Mouse (Mus musculus) myocyte (in vitro differentiated cells): Measurements from ENCODE around the gene Nodal. TPM values are rescaled to one million over a fixed set of nuclear protein-coding genes. Genes with fewer than 3 reads are reported as not detected.

Experiments used
- H3K27me3 ChIP-seq: one replicate; pipeline ENCODE4 v1.6.1; 2011; ENCODE audit not compliant: control insufficient read depth, insufficient read depth, insufficient read length
- H3K36me3 ChIP-seq: one replicate; pipeline ENCODE4 v1.6.1; 2011; ENCODE audit not compliant: control insufficient read depth, insufficient read depth
- H3K4me2 ChIP-seq: one replicate; pipeline ENCODE4 v1.6.1; 2011; ENCODE audit warnings: low read depth, control low read depth
- H3K4me3 ChIP-seq: one replicate; pipeline ENCODE4 v1.5.1; 2011; ENCODE audit warnings: mild to moderate bottlenecking, control low read depth, moderate library complexity
- H3K79me2 ChIP-seq: one replicate; pipeline ENCODE4 v1.6.1; 2011; ENCODE audit not compliant: control insufficient read depth, insufficient read depth
- H3ac ChIP-seq: one replicate; pipeline ENCODE4 v1.6.1; 2011; ENCODE audit not compliant: control insufficient read depth, insufficient read length
- CEBPB ChIP-seq: IDR thresholded peaks from 2 replicates; pipeline ENCODE4 v1.6.1; 2011; ENCODE audit warnings: mild to moderate bottlenecking, moderate library complexity; ENCODE audit not compliant: poor library complexity, insufficient read depth, severe bottlenecking
- E2F4 ChIP-seq: IDR thresholded peaks from one replicate; pipeline ENCODE4 v1.6.1; 2011; ENCODE audit warnings: mild to moderate bottlenecking, control low read depth, moderate library complexity; ENCODE audit not compliant: insufficient read depth
- MAX ChIP-seq: IDR thresholded peaks from one replicate; pipeline ENCODE4 v1.6.1; 2011; ENCODE audit warnings: low read depth, mild to moderate bottlenecking, control low read depth
- MYOD1 ChIP-seq, 3 experiments: IDR thresholded peaks; one replicate each; pipeline ENCODE4 v1.6.1; 2011; ENCODE audit warnings: control low read depth in 2 of 3, low read depth in 2 of 3, mild to moderate bottlenecking in 2 of 3, moderate library complexity in 1 of 3; ENCODE audit not compliant: insufficient read length in 2 of 3, control insufficient read depth in 1 of 3
- MYOG ChIP-seq, 3 experiments: IDR thresholded peaks; one replicate each; pipeline ENCODE4 v1.6.1; 2011; ENCODE audit warnings: control low read depth in 2 of 3, low read depth in 2 of 3, mild to moderate bottlenecking in 2 of 3; ENCODE audit not compliant: insufficient read length in 2 of 3, control insufficient read depth in 1 of 3, insufficient read depth in 1 of 3
- POLR2A ChIP-seq: IDR thresholded peaks from one replicate; pipeline ENCODE4 v1.6.1; 2011; ENCODE audit warnings: low read depth, mild to moderate bottlenecking, control low read depth, moderate library complexity; ENCODE audit not compliant: insufficient read length
- POLR2AphosphoS2 ChIP-seq: IDR thresholded peaks from one replicate; pipeline ENCODE4 v1.6.1; 2011; ENCODE audit warnings: low read depth, control low read depth; ENCODE audit not compliant: insufficient read length
- REST ChIP-seq: IDR thresholded peaks from one replicate; pipeline ENCODE4 v1.6.1; 2011; ENCODE audit warnings: mild to moderate bottlenecking, control low read depth, moderate library complexity; ENCODE audit not compliant: insufficient read depth, insufficient read length
- SRF ChIP-seq: IDR thresholded peaks from one replicate; pipeline ENCODE4 v1.6.1; 2011; ENCODE audit warnings: low read depth; ENCODE audit not compliant: control insufficient read depth, insufficient read length
- TCF12 ChIP-seq: IDR thresholded peaks from one replicate; pipeline ENCODE4 v1.6.1; 2011; ENCODE audit warnings: mild to moderate bottlenecking, control low read depth; ENCODE audit not compliant: poor library complexity, insufficient read depth, severe bottlenecking
- TCF3 ChIP-seq: IDR thresholded peaks from one replicate; pipeline ENCODE4 v1.6.1; 2011; ENCODE audit warnings: low read depth, control low read depth; ENCODE audit not compliant: insufficient read length
- USF1 ChIP-seq: IDR thresholded peaks from one replicate; pipeline ENCODE4 v1.6.1; 2011; ENCODE audit warnings: low read depth, mild to moderate bottlenecking, control low read depth, moderate library complexity
- polyA plus RNA-seq: library from polyadenylated mRNA; unstranded; fragments of >200 nt; fragmentation: generic; extraction: Trizol; gene quantifications from one replicate; pipeline ENCODE4 v1.2.1, GENCODE M21; 2012; ENCODE audit warnings: missing spikeins

Nodal gene
- polyA plus RNA-seq, 1 experiment = 0.01 TPM

- Histone ChIP-seq H3ac (peak within 1 kb of the TSS; percentile 34), H3K4me3 (peak within 1 kb of the TSS; percentile 62), H3K36me3 (no peaks in the 10 kb centered on the region), H3K27me3 (no peaks in the 10 kb centered on the region), H3K4me2 (peak within 1 kb of the TSS; percentile 99), H3K79me2 (no peaks in the 10 kb centered on the region)
- TF ChIP-seq TCF12 = no peak
- TF ChIP-seq MAX = no peak
- TF ChIP-seq MYOG (IDR thresholded peaks at IDR 0.05; ENCODE audit: control insufficient read depth in 1 of 3, insufficient read depth in 1 of 3, insufficient read length in 2 of 3, low read depth in 2 of 3) = peak in 1 of 3 experiments; percentile 27
- TF ChIP-seq POLR2A = peak; percentile 92
- peak; percentile 81 for TF ChIP-seq POLR2AphosphoS2
Measured at GRCm38 (mm10) chr10:61383021-61383714, 34.6 kb upstream of the Nodal start, which contains the start of gene Pald1. Pald1 (minus strand) TSS chr10:61383530.

GRCm38 (mm10) chr10:61383715-61384047 lies 34.1 kb upstream of the Nodal start:
- H3K36me3 ChIP-seq = no peaks in the 10 kb centered on the region
- H3K4me3 ChIP-seq = peak overlapping the region; percentile 62
- TF ChIP-seq POLR2AphosphoS2 = no peak
- TF ChIP-seq SRF = no peak
- TF ChIP-seq MYOG (IDR thresholded peaks at IDR 0.05; ENCODE audit: control insufficient read depth in 1 of 3, insufficient read depth in 1 of 3, insufficient read length in 2 of 3, low read depth in 2 of 3) = no peak
- TF ChIP-seq POLR2A = no peak
- no peak for TF ChIP-seq MYOD1 (IDR thresholded peaks at IDR 0.05; ENCODE audit: control insufficient read depth in 1 of 3, insufficient read length in 2 of 3, low read depth in 2 of 3)
- no peak for TF ChIP-seq USF1
- no peak for TF ChIP-seq MAX
- no peak for TF ChIP-seq TCF12
- TF ChIP-seq REST = no peak
- TF ChIP-seq CEBPB = no peak
- TF ChIP-seq E2F4 = no peak
- no peak for TF ChIP-seq TCF3
- H3K4me2 ChIP-seq = peak overlapping the region; percentile 98
- peak overlapping the region; percentile 34 for H3ac ChIP-seq
- no peaks in the 10 kb centered on the region for H3K27me3 ChIP-seq
- H3K79me2 ChIP-seq = no peaks in the 10 kb centered on the region

DNA sequence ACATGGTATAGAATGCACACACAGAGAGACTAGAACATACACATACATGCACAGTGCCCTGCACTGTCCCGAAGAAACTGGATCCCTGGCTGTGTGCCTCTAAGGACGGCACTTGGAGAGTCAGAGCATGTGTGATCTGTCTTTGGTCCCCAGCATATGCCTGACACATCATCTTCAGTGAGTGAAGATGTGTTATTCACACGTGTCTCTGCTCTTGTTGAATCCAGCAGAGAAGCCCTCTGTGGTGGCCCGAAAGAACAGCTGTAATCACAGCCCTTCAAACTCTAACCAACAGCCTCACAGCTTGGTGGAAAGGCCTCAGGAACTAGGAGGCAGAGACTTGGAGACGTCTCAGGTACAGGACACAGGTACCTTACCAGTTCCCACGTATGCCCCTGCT lies 32.6 kb upstream of the Nodal start:
- TF ChIP-seq MAX (no peak), TCF12 (no peak), REST (no peak), USF1 (no peak), SRF (no peak), POLR2AphosphoS2 (no peak), POLR2A (no peak), MYOG (IDR thresholded peaks at IDR 0.05; ENCODE audit: control insufficient read depth in 1 of 3, insufficient read depth in 1 of 3, insufficient read length in 2 of 3, low read depth in 2 of 3) (no peak), MYOD1 (IDR thresholded peaks at IDR 0.05; ENCODE audit: control insufficient read depth in 1 of 3, insufficient read length in 2 of 3, low read depth in 2 of 3) (no peak), E2F4 (no peak), CEBPB (no peak), TCF3 (no peak)
- H3K36me3 ChIP-seq = no peaks in the 10 kb centered on the region
- no peak overlapping the region for H3K4me3 ChIP-seq
- no peak overlapping the region for H3ac ChIP-seq
- no peaks in the 10 kb centered on the region for H3K79me2 ChIP-seq
- H3K27me3 ChIP-seq = no peaks in the 10 kb centered on the region
- no peak overlapping the region for H3K4me2 ChIP-seq

GRCm38 (mm10) chr10:61386284-61386683 lies 31.5 kb upstream of the Nodal start:
- no peak overlapping the region for H3ac ChIP-seq
- TF ChIP-seq REST = no peak
- no peak for TF ChIP-seq SRF
- TF ChIP-seq MYOD1 (IDR thresholded peaks at IDR 0.05; ENCODE audit: control insufficient read depth in 1 of 3, insufficient read length in 2 of 3, low read depth in 2 of 3) = no peak
- no peak for TF ChIP-seq POLR2AphosphoS2
- TF ChIP-seq E2F4 = no peak
- no peak for TF ChIP-seq USF1
- TF ChIP-seq POLR2A = no peak
- TF ChIP-seq CEBPB = no peak
- no peak for TF ChIP-seq TCF12
- TF ChIP-seq MAX = no peak
- no peak for TF ChIP-seq MYOG (IDR thresholded peaks at IDR 0.05; ENCODE audit: control insufficient read depth in 1 of 3, insufficient read depth in 1 of 3, insufficient read length in 2 of 3, low read depth in 2 of 3)
- TF ChIP-seq TCF3 = no peak
- no peaks in the 10 kb centered on the region for H3K27me3 ChIP-seq
- no peaks in the 10 kb centered on the region for H3K36me3 ChIP-seq
- H3K4me2 ChIP-seq = no peak overlapping the region
- no peaks in the 10 kb centered on the region for H3K79me2 ChIP-seq
- H3K4me3 ChIP-seq = no peak overlapping the region

DNA sequence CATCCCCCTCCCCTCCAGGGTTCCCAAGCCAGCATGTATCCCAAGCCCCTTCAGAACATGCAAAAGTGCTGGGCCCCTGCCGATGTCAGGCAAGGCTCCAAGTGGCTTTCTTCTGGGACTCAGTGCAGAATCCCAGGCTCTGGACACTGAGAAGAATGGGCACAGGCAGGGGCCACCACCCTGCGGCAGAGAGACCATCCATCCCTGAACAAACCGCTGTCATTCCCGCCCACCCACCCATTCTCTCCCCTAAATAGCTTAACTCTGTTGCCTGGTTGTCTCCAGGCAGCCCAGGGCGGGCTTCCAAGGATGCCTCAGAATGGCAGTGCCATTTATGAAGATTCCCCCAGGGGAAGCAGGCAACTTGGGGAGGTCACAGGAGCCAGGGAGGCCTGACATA lies 28.8 kb upstream of the Nodal start:
- H3K4me3 ChIP-seq = no peak overlapping the region
- TF ChIP-seq USF1 = no peak
- TF ChIP-seq TCF12 = no peak
- TF ChIP-seq TCF3 = no peak
- TF ChIP-seq MAX = no peak
- H3K27me3 ChIP-seq = no peaks in the 10 kb centered on the region
- no peak overlapping the region for H3K4me2 ChIP-seq
- no peaks in the 10 kb centered on the region for H3K79me2 ChIP-seq
- no peaks in the 10 kb centered on the region for H3K36me3 ChIP-seq
- no peak overlapping the region for H3ac ChIP-seq
